Mouse (Mus musculus) telencephalon, adult 2 months (tissue): Measurements from ENCODE around the gene Msh5.
"Not testable (repeated sequence)": the region's sequence is repeated elsewhere in the genome, so short reads cannot be mapped to it uniquely, and the experiment has no call there.

Experiments
- DNase-seq: peaks from one replicate; pipeline ENCODE4 v3.0.0-alpha.2; 2011; ENCODE audit warnings: low read depth, low spot score

Msh5 gene

DNA sequence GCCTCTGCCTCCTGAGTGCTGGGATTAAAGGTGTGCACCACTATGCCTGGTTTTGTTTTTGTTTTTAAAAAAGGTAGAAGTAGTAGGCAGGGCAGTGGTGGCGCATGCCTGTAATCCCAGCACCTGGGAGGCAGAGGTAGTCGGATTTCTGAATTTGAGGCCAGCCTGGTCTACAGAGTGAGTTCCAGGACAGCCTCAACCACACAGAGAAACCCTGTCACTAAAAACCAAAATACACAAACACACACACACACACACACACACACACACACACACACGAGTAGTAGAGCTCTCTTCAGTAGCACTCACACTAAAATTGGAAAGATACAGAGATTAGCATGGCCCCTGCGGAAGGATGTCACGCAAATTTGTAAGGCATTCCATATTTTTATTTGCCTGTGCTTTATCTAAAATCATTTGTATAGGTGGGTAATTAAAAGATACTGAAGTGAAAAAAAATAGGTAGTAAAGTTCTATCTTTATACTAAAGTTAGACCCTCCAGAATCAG, 2.4 kb upstream of the Msh5 start:
- DNase-seq, result no peak

DNA sequence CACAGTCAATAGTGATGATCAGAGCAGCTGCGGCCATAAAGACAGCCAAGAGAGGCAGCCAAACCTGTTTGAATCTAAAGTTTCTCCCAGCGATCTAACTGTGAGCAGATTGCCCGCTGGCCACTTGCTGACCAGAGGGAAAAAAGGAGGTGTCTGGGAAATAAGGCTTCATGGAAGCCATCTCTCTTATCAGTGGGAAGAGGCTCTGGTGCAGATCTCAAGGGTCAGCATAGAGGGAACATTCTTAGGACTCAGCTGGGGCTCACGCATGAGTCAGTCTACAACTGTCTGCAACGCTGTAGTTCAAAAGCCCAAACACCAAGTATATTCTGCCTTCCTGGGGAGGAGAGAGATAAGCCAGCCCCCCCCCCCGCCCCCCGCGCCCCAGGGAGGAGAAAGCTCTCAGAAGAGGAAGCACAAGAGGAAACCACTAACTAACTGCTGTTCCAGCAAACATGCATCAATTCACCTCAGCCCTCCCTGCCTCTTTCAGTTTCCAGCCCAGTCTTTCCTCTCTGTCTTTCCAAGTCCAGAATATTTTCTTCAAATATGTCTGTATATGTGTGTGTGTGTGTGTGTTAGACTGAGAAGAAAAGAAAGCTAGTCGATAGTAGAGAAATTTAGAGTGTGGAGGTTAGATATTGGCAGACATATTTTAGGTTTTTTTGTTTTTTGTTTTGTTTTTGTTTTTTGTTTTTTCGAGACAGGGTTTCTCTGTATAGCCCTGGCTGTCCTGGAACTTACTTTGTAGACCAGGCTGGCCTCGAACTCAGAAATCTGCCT, 1.8 kb upstream of the Msh5 start:
- DNase-seq, result no peak

DNA sequence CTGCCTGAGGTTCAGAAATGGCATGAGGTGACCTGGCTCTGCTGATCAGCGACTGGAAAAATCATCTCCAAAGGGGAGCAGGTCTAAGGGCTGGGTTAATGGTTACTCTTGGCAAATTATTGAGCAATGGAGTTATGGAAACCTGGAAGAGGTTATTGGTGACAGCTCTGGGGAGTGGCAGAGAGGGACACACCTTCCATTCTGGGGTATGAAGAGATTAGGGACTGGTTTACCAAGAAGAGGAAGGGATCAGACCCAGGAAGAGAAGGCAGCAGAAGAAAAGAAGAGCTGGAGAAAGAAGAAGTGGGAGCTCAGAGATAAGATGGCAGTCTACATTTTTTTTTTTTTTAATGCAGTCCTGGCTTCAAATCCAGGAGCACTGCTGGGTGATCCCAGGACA, 1.1 kb upstream of the Msh5 start:
- no peak for DNase-seq

DNA sequence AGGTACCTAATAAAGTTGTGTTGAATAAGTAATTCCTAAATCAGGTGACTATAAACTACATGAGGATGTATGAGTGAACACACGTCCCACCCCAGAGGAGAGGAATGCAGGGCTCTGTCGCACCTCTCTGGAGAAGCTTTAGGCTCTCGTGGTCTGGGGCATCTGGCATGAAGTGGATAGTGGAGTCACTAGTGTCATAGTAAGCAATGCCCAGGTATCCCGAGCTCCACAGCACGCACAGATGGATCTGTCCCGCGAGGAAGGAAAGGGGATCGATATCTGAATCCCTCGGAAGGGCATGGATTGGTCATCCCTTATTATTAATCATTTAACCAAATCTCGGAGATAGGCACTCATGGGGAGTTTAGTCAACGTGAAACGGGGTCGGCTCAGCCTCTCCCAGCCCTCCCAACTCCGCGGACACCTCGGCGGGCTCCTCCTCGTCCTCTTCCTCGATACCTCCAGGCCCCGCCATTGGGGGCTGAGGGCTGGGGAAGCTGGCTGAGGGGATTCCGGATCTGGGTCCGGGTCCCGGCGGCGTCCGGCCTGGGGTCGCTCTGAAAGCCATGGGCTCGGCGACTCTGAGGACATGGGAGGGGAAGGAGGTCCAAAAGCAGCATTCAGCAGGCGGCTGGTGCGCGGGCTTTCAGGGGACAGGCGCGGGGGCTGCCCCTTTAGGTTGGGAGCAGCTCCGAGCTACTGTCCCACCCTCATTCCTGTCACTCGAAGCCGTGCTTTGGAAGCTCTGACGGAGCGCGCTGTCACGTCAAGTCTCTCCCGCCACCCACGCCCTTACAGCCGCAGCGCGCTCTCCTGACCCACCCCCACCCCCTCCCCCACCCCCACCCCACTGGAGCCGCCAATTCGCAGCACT, 501 bp downstream of the Msh5 start:
- no peak for DNase-seq

DNA sequence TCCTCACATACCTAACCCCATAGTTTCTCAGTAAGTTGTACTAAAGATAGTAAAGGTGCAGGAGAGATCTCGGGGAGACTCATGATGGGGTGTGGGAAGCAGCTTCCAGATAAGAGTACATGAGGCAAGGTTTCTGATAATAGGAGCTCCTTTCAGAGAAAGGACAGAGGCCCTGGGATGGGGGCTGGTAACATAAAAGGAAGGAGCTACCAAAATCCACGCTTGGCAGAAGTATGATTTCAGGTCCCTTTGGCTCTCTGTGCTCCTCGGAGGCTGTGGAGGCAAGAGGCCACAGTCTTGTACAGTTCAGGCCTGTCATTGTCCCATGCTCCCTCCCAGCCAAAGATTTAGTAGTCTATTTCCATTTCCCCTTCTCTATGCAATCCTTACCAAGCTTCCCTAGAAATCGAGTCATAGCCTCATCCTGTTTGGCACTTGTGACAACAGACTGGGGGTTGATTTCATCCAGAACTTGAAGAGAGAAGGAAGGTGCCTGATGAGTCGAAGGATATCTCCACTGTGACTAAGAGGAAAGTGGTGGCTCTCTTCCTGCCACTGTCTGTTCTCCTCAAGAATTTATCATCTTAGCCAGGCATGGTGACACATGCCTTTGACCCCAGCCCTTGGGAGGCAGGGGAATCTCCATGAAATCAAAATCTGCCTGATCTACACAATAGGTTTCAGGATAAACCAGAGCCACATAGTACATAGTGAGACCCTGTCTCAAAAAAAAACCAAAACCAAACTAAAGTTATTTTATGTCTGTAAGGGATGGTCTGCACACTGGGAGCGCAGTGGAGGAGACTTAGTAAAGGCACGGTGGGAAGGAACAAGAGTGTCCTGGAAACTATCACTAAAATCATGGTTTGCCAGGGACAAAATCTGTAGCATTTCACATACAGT, 1.4 kb downstream of the Msh5 start:
- no peak for DNase-seq

DNA sequence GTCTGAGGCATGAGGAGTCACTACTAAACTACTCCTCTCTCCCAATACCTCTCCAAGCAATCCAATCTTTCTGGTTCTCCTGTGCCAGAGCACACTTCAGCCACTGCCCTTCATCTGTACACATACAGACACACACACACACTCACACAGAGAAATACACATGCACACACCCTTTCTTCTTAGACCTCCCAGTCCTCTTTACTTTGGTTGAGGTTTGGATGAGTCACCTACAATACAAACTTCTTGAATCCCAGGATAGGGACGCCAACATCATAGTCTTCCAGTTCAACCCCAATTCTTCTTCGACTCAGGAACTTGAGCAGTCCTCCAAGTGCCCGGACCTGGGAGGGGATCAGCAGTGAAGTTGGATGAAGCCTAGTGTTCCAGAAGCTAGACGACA, 2.8 kb downstream of the Msh5 start:
- no peak for DNase-seq

DNA sequence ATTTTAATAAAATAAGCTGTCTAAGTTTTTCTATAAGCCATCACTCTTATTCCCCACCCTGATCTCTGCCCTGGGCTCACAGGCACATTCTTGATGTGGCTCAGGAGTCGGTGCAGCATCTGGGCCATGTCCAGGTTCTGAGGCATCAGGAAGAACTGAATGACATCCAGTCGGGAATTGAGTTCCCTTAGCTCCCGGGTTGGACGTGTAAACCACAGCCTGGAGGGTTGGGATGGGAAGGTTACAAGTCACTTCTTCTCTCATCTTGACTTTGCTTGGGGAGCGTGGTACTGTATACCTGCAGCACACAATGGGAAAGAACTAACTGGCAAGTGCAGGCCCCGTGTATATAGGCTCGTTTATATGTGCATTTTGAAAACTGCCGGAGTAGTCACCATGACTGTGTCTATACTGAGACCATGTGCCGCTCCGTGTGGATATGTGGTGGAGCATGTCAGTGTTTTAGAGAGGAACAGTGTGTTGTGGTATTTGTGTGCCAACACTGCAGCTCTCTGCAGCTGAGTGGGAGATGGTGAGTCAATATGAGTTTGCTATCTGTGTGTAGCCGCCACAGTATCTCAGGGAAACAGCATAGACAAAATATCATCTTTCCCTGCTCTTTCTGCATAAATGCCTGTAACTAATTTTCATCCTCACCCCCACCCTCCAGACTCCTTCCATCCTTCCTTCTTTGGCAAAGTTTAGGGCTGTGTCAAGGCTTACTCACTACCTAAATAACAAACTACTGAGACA, 7.2 kb downstream of the Msh5 start:
- no peak for DNase-seq

DNA sequence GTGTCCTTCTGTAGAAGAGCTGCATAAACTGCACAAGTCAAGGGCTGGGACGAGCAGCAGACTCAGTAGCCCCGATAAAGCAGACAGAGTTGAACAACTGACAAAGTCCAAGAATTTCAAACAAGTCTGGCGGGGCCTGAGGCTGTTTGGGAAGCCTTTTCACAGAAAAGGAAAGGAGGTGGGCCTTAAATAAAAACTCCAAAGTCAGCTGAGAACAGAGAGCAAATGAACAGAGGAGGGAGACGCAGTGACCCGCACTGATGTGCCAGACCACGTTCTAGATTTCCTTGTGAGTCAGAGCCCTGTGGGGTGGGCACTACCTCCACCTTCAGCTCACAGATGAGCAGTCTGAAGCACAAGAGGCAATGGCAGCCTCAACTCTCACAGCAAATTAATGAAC, 11.6 kb downstream of the Msh5 start:
- no peak for DNase-seq

DNA sequence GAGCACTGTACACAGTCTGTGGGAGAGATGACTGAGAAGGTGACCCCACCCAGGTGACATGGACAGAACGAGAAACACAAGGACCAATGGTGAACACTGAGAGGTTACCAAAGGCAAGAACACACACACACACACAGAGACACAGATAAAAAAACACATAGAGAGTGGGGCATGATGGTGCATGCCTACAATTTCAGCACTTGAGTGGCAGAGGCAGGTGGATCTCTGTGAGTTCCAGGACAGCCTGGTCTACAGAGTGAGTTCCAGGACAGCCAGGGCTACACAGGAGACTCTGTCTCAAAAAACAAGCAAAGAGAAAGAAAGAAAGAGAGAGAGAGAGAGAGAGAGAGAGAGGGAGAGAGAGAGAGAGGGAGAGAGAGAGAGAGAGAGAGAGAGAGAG, 12.8 kb downstream of the Msh5 start:
- not testable (repeated sequence) for DNase-seq

DNA sequence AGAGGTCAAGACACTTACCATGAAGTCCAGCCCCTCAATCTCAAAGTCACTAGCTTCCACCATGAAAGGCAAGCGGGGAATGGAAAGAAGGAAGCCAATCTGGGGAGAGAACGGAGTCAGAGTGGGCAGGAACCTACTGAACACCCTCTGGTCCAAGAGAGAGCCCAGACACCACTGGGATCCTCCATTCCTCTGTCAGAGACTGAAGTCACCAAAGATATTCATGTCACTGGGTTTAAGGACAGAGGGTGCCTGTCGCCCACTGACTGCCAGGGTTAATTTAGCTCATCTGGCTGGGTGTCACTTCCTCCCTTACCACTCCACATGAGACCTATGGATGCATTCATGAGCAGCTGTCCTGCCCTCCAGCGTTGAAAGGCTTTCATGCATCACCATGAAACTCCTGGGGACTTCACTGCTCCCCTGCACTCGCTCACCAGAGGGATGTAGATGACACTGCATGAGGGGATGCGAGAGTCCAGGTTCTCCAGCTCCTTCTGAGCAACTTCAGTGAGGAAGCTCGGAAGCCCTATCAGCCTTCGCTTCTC, 14.1 kb downstream of the Msh5 start:
- DNase-seq, result no peak

DNA sequence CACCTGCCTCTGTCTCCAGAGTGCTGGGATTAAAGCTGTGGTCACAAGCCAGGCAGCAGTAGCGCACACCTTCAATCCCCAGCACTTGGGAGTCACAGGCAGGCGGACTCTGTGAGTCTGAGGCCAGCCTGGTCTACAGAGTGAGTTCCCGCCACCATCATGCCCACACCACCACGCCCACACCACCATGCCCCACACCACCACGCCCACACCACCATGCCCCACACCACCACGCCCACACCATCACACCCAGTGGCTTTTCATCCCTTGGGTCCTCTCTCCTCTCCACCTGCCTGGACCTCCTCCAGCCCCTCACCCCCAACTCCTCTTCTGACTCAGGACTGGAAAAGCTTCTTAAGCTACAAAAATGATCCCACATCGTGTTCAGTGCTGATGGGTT, 14.7 kb downstream of the Msh5 start:
- DNase-seq, result no peak

DNA sequence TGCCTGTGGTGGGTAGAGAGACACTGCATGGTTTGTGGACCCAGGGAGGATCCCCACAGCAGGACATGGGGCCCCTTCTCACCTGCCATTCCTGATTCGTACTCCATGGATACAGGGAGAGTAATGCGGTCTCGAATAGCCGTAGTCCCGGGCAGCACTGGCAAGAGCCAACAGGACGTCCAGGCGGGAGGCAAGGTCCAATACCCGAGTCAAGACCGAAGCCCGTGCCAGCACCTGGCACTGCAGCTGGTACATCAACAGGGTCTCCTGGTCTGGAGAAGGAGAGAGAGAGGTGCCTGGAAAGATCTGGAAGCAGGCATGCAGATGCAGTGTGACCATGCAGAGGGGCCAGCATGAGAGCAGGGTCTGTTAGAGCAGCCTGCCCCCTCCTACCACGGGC, 15.3 kb downstream of the Msh5 start:
- DNase-seq, result no peak

DNA sequence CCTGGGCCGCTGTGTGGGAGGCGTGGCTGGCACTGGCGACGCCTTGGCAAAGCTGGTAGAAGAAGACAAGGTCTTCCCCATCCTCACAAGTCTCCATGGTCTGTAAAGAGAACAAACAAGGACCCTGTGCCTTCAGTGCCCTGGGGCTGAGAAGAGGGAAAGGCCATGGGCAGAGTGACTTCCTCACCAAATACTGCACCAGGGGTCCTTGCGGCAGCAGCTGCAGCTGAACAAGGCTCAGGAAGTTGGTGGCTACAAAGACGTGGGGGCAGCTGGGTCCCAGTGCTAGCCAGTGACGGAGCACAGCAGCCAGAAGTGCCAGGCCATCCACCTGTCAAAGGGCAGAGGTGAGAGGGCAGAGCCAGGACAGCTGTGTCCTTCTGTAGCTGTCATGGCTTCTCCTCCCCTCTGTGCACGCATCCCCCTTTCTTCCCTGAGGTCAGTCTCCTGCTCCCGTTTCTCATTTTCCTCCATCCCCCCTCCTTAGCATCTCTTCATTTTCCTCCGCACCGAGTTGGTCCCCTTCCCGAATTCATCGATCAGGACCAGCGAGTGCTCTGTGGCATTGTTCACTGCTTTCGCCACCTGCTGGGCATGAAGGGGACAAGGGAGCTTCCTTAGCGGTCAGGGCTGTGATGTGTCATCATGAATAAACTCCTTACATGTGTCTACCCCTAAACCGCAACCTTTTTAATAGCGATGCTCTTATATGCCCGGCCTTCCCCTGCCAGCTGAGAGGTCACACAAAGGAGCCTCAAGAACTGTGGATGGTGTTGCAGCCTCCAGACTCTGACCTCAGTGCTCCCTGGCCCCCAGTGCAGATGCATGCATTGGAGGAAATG, 16.6 kb downstream of the Msh5 start:
- DNase-seq, result no peak

DNA sequence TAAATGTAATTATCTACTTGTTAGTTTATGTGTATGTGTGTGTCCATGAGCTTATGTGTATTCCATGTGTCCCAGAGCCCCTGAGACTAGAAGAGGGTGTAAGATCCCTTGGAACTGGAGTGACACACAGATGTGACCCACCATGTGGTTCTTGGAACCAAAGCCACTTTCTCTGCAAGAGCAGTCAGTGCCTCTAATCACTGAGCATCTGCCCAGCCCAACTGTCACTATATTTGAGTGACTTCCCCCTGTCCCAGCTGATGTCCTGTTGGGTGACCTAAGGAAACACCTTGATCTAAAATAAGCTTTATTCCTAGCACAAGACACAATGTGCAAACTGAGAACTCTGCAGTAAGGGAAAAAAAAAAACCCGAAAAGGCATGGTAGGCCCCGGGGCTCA, 18.2 kb downstream of the Msh5 start:
- no peak for DNase-seq

DNA sequence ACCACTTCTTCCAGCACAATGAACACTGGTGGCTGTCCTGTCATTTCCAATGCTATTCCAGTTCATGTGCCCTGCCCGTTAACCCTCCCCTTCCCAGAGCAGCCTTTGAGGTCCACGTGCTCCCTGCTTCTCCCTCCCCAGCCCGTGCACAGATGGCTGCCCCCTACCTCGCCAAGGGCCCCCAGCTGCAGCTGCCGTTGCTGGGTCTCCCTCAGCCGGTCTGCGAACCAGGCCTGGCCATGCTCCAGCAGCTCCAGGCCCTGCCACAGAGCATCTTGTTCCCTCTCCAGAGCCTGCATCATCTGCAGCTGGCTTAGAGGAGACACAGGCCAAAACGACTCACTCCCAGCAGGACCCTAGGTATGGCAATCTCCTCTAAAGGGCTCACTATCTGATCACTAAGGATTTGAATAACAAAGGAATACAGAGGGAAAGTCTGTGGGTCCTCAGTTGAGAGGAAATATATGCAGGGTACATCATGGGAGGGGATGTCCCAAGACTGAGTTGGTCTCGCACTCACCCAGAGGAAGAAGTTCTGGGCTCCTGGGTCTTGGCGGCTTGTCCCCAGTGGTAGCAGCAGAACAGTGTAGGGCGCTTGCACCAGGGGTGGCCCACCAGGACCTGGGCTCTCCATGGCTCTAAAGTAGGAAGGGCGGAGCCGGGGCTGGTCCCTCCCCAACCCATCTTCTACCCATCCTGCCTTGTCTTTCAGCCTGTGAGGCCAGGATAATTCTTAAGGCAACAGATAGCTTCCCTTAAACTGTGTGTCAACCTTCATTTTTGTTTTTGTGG, 19.1 kb downstream of the Msh5 start, which contains the start of gene Sapcd1:
Gene Sapcd1 (minus strand): TSS at position 740 of the 792 bp plus-strand sequence.
- no peak for DNase-seq

DNA sequence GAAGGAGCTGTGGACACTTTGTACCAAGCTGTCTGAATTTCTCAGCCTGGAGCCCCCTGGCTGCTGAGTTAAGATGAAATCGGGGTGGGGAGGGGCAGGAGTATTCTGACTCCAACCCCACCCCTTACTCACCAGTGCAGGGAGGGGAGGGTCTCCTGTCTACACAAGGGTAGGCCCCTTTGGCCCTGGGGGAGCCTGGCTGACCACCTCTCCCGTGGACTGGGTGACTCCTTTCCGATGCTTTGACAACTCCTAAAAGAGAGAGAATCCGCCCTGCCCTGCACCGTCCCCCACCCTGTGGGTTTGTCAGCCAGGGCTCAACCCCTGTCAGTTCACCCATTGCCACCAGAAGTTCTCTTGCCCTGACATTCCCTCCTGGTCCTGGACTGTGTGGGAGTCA, 20.3 kb downstream of the Msh5 start:
- no peak for DNase-seq

DNA sequence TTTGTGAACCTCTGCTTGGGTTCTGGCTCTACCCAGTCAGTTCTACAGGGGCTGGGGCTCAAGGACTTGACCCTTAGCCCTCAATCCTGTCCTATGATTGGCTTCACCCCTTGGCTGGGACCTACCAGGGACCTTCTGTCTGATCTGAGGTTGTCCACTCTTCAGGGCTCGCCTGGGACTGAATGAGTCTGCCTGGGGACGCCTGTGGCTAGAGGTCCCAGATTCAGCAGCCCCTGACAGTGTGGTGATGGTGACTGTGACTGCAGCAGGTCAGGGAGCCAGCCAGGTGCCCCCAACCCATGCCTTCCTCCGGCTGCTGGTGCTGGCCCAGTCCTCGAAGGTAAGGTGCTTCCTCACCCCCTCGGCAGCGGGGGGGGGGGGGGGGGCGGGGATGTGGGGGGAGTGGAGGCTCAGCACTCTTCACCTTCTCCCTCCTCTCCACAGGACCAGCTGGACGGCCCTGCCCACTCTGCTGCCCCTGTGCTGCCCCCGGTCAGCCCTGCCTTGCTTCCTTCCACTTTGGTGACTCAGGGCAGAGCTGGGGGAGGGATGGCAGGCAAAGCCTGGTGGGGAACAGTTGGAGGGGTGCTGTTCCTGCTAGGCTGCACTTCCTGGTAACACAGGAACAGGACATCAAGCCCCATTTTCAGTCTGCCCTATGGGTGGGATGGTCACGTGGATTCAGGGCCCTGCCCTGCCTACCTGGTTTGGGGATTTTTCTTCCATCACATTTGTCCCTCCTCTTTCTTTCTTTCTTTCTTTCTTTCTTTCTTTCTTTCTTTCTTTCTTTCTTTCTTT, 21.7 kb downstream of the Msh5 start:
- no peak for DNase-seq

DNA sequence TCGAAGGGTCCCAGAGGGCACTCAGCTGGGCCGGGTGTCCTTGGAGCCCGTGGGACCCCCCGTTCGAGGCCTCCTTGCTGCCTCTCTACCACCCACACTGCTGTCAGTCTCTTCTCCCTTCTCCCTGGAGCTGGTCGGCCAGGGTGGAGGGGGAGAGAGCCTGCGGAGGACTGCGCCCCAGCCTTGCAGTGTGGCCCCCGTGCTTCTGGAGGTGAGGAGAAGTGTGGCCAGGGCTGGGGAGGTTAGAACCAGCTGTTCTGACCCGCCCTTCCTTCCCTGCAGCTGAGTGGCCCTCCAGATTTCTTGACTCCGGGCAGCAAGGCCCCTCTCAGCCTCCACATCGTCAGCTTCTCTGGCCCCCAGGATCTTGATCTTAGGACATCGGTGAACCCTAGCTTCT, 22.3 kb downstream of the Msh5 start:
- DNase-seq, result no peak
